Mouse (Mus musculus) heart, embryonic 12.5 days (tissue): Measurements from ENCODE around the gene Fermt1. TPM values are rescaled to one million over a fixed set of nuclear protein-coding genes. Genes with fewer than 3 reads are reported as not detected.
A peak's percentile ranks its signal among the peaks of the same experiment; 100 is the strongest.

ENCODE experiments used
- ATAC-seq: fragments of 200-750 bp; cut with Nextera tagmentation; 2 replicates; pipeline ENCODE4 v1.8.0; 2017; ENCODE audit warnings: moderate TSS enrichment, moderate library complexity; ENCODE audit not compliant: insufficient number of reproducible peaks, low FRiP score
- H3K27ac ChIP-seq: fragments of 300-500 bp; sonication (generic); 2 replicates; pipeline ENCODE4 v1.5.1; 2016; ENCODE audit warnings: mild to moderate bottlenecking, moderate library complexity; ENCODE audit not compliant: poor library complexity, severe bottlenecking
- H3K27me3 ChIP-seq: fragments of 300-500 bp; sonication (generic); replicated peaks from 2 replicates; pipeline ENCODE4 v1.6.1; 2016; ENCODE audit warnings: mild to moderate bottlenecking, moderate library complexity
- H3K36me3 ChIP-seq: fragments of 300-500 bp; sonication (generic); 2 replicates; pipeline ENCODE4 v1.6.1; 2016; ENCODE audit warnings: mild to moderate bottlenecking, moderate library complexity
- H3K4me1 ChIP-seq: fragments of 300-500 bp; sonication (generic); replicated peaks from 2 replicates; pipeline ENCODE4 v1.6.1; 2016; ENCODE audit warnings: mild to moderate bottlenecking
- H3K4me2 ChIP-seq: fragments of 300-500 bp; sonication (generic); 2 replicates; pipeline ENCODE4 v1.6.1; 2016; ENCODE audit warnings: mild to moderate bottlenecking, moderate library complexity
- H3K4me3 ChIP-seq: fragments of 300-500 bp; sonication (generic); 2 replicates; pipeline ENCODE4 v1.5.1; 2016; ENCODE audit warnings: mild to moderate bottlenecking
- H3K9ac ChIP-seq: fragments of 300-500 bp; sonication (generic); 2 replicates; pipeline ENCODE4 v1.6.1; 2016; ENCODE audit warnings: mild to moderate bottlenecking, moderate library complexity
- H3K9me3 ChIP-seq: fragments of 300-500 bp; sonication (generic); replicated peaks from 2 replicates; pipeline ENCODE4 v1.6.1; 2016; ENCODE audit warnings: mild to moderate bottlenecking, moderate library complexity
- WGBS: fragments of 180-500 bp; shearing (Covaris S2); methylation state at CpG from one replicate; pipeline ENCODE4 v1.1.7; 2016; 5-methylcytosine and 5-hydroxymethylcytosine counted together
- polyA plus RNA-seq: library from polyadenylated mRNA; unstranded; fragments of >200 nt; fragmentation: Nextera tagmentation; extraction: Ambion mirVana; gene quantifications from 2 replicates; pipeline ENCODE4 v1.2.1, GENCODE M21; 2016

Fermt1 gene
- polyA plus RNA-seq, 1 experiment from 2014 or later: not detected

DNA sequence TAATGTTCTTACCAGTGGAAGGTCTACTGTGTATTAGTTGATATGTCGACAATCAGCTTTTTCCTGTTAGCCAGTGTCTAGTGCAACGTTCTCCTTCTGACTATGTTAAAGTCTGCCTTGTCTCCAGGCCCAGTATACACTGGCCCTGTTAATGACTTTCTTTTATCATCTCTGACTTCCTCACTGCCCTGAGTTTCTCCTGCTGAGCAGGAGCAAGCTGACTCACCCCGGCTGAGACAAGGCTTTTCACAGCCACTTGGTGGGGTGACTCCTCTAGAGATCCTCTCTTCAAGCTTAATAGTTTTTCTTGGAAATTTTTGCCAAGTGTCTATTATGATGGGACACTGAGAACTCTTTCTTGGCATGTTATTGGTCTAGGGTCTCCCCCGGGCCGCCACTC is 89.4 kb downstream of the Fermt1 start:
- Histone ChIP-seq H3K4me3 (no peak overlapping the region), H3K27ac (no peak overlapping the region), H3K4me1 (peaks cover 7% of the 10 kb centered on the region; the same call in 1 of the 2 replicates), H3K9me3 (no peaks in the 10 kb centered on the region), H3K36me3 (peaks cover 4% of the 10 kb centered on the region; the same call in 1 of the 2 replicates), H3K27me3 (no peaks in the 10 kb centered on the region), H3K9ac (no peak overlapping the region), H3K4me2 (no peak overlapping the region)
- ATAC-seq: 0 out of 2 replicates have a peak, but pooled peaks have one; percentile 45
- WGBS: 60% methylated on average over 5 of the region's 5 CpGs

Other genes with a start within 250 kb of the Fermt1 start
- gene Chgb, start 164.6 kb downstream of the Fermt1 start, polyA plus RNA-seq: 0.10 and 0.11 TPM in 2 replicates
- gene Trmt6, start 129.9 kb downstream of the Fermt1 start, polyA plus RNA-seq: 21.7 and 24.0 TPM in 2 replicates
- gene Mcm8, start 129.8 kb downstream of the Fermt1 start, polyA plus RNA-seq: 13.2 and 14.0 TPM in 2 replicates
- 22.2 and 23.6 TPM in 2 replicates for gene Crls1, start 99.2 kb downstream of the Fermt1 start, polyA plus RNA-seq
- gene Lrrn4, start 65.0 kb downstream of the Fermt1 start, polyA plus RNA-seq: 21.1 and 22.5 TPM in 2 replicates